Mouse (Mus musculus): ENCODE measurements around the gene Fam192a.

- no peak for TF ChIP-seq EP300 (IDR thresholded peaks at IDR 0.05)
- TF ChIP-seq CTCF (IDR thresholded peaks at IDR 0.05): no peak
Observed at GRCm38 (mm10) chr8:94524554-94524953, 77.2 kb downstream of the Fam192a start.

Measured in lung, postnatal 0 days (tissue).